Mouse (Mus musculus): ENCODE measurements around the gene Nod1. TPM values are rescaled to one million over a fixed set of nuclear protein-coding genes. Genes with fewer than 3 reads are reported as not detected.

Gene Nod1
- 0.03 TPM in 2 replicates for polyA plus RNA-seq (2012)

DNA sequence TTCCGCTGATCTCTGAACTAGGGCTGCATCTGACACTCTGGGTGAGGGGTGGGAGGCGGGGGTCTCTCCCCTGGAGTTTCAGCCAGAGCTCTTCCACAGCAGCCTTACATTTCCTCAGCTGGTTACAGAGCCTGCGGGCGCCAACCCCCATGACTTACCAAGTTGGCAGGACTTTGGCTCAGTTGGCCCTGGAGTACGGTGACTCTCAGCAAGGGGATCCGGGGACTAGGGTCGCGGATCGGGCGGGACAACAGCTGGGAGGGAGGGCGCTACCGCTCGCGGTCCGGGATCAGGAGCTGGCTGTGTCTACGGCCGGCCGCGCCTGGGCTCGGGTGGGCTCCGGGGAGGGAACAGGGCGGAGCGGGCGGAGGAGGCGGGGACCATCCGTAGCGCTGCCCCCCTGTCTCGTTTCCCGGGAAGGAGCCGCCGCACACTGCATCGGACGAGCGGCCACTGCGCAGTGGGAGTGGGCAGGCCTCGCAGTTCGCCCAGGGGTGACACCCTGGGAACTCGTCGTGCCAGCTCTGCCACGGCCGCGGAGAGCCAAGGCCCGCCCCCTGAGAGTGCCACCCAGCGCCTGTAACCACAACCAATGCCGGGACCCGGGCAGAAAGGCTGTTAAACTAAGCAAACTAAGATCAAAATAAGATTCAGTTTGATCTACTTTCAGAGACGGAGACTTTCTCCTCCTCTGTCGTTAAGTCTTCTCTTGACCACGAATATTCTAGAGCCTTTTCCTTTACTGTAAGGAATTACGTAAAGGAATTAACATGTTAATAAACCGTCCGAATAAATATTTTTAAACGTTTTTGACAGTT lies at the start of gene Nod1:
Gene Nod1, minus strand, starts transcription at position 502 of the 818 bp plus-strand sequence.
- H3K9me3 ChIP-seq (ENCODE audit: control insufficient read depth, low read length) = no peaks in the 10 kb centered on the region
- H3K4me3 ChIP-seq (replicated peaks) = peak within 1 kb of the TSS; percentile 62
- no peaks in the 10 kb centered on the region for H3K36me3 ChIP-seq (ENCODE audit: control insufficient read depth)
- H3K4me1 ChIP-seq (ENCODE audit: control insufficient read depth) = peaks cover 10% of the 10 kb centered on the region
- no peak for TF ChIP-seq GATA1 (IDR thresholded peaks at IDR 0.05; ENCODE audit: low read length)
- TF ChIP-seq TAL1 (IDR thresholded peaks at IDR 0.05; ENCODE audit: low read length) = no peak
- H3K27me3 ChIP-seq (ENCODE audit: control insufficient read depth) = peaks cover 39% of the 10 kb centered on the region

GRCm38 (mm10) chr6:55021806-55022205 lies 49.4 kb upstream of the Nod1 start:
- H3K4me3 ChIP-seq (replicated peaks) = no peak overlapping the region
- peaks cover 3% of the 10 kb centered on the region for H3K4me1 ChIP-seq (ENCODE audit: control insufficient read depth)
- no peaks in the 10 kb centered on the region for H3K9me3 ChIP-seq (ENCODE audit: control insufficient read depth, low read length)
- H3K27me3 ChIP-seq (ENCODE audit: control insufficient read depth) = peaks cover 4% of the 10 kb centered on the region
- no peaks in the 10 kb centered on the region for H3K36me3 ChIP-seq (ENCODE audit: control insufficient read depth)
- TF ChIP-seq GATA1 (IDR thresholded peaks at IDR 0.05; ENCODE audit: low read length) = no peak
- no peak for TF ChIP-seq TAL1 (IDR thresholded peaks at IDR 0.05; ENCODE audit: low read length)

DNA sequence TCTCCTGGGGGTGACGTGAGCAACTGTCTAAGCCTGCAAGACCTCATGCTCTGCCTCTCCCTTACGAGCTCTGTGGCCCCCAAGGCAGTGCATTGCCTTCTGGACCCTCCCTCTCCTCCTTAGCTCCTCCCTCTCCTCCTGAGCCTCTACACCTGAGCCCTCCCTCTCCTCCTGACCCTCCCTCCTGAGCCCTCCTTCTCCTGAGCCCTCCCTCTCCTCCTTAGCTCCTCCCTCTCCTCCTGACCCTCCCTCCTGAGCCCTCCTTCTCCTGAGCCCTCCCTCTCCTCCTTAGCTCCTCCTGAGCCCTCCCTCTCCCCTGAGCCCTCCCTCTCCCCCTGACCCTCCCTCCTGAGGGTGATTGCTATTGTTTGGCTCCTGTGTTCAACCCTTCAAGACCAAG lies 46.0 kb upstream of the Nod1 start:
- no peak overlapping the region for H3K4me3 ChIP-seq (replicated peaks)

DNA sequence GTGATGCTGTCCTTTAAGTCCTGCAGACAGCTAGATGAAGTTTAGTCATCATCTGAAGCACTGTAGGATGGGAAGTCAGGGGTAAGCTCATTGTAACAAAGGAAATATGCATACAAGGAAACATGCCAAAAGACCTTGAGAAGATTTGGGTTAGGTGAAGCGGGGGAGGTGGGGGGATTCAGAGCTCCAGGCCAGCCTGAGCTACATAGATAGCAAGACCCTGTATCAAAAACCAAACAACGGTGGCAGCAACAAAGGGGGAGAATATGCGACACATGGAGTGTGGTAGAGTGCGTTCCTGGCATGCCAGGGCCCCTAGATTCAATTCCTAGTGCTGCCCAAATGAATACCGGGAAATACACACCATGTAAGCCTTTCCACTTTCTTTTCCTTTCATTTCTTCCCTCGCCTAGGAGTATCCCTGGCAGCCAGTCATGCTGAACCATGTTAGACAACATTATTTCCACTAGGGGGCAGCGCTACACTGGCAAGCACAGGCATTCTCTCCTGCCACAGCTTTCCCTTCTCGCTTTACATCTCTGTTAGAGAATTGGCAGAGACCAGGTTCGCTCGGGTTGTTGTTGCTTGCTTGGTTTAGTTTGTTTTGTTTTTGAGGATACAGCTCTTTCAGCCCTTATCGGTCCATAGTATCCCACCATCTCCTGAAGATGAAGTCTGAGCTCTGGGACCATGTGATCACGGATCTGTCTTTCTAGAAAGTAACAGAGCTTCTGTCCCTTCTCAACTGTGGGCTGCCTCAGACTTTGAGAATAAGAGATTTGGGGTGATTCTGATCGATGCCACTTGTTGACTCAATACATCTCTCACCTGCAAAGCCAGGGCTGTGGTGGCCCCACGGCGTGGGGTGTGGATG lies 44.5 kb upstream of the Nod1 start:
- peaks cover 4% of the 10 kb centered on the region for H3K27me3 ChIP-seq (ENCODE audit: control insufficient read depth)
- TF ChIP-seq TAL1 (IDR thresholded peaks at IDR 0.05; ENCODE audit: low read length) (no peak), GATA1 (IDR thresholded peaks at IDR 0.05; ENCODE audit: low read length) (no peak)
- H3K36me3 ChIP-seq (ENCODE audit: control insufficient read depth) = no peaks in the 10 kb centered on the region
- no peak overlapping the region for H3K4me3 ChIP-seq (replicated peaks)
- peaks cover 3% of the 10 kb centered on the region for H3K4me1 ChIP-seq (ENCODE audit: control insufficient read depth)
- H3K9me3 ChIP-seq (ENCODE audit: control insufficient read depth, low read length) = no peaks in the 10 kb centered on the region

More for the DNA sequence above, 46.0 kb upstream of the Nod1 start:
- Histone ChIP-seq H3K9me3 (ENCODE audit: control insufficient read depth, low read length) (no peaks in the 10 kb centered on the region), H3K36me3 (ENCODE audit: control insufficient read depth) (no peaks in the 10 kb centered on the region), H3K27me3 (ENCODE audit: control insufficient read depth) (peaks cover 4% of the 10 kb centered on the region), H3K4me1 (ENCODE audit: control insufficient read depth) (peaks cover 3% of the 10 kb centered on the region)
- TF ChIP-seq GATA1 (IDR thresholded peaks at IDR 0.05; ENCODE audit: low read length) (no peak), TAL1 (IDR thresholded peaks at IDR 0.05; ENCODE audit: low read length) (no peak)

GRCm38 (mm10) chr6:55016236-55016635 lies 43.8 kb upstream of the Nod1 start:
- no peaks in the 10 kb centered on the region for H3K36me3 ChIP-seq (ENCODE audit: control insufficient read depth)
- no peaks in the 10 kb centered on the region for H3K9me3 ChIP-seq (ENCODE audit: control insufficient read depth, low read length)
- no peaks in the 10 kb centered on the region; the same call in 1 of the 2 replicates for H3K4me1 ChIP-seq (ENCODE audit: control insufficient read depth)
- no peak overlapping the region for H3K4me3 ChIP-seq (replicated peaks)
- peaks cover 4% of the 10 kb centered on the region for H3K27me3 ChIP-seq (ENCODE audit: control insufficient read depth)
- no peak for TF ChIP-seq TAL1 (IDR thresholded peaks at IDR 0.05; ENCODE audit: low read length)
- TF ChIP-seq GATA1 (IDR thresholded peaks at IDR 0.05; ENCODE audit: low read length) = no peak

DNA sequence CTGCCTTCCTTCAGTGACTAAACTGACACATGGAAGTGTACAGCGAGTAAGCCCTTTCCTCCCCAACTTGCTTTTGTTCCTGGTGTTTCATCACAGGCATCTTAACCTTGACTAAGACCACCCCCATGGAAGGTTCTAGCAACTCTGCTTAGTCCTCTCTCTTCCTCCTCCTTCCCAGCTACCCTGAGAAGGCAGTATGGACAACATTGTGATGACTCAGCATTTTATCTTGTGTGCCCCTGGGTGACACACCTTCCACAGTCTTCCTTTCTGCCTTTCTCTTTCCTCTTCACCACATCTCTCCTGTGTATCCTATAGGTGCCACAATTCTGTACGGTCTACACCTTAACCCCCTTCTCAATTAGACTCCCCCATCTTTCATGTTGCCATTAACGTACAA lies 41.8 kb upstream of the Nod1 start:
- Histone ChIP-seq H3K27me3 (ENCODE audit: control insufficient read depth) (peaks cover 7% of the 10 kb centered on the region), H3K36me3 (ENCODE audit: control insufficient read depth) (no peaks in the 10 kb centered on the region), H3K9me3 (ENCODE audit: control insufficient read depth, low read length) (no peaks in the 10 kb centered on the region), H3K4me3 (replicated peaks) (no peak overlapping the region), H3K4me1 (ENCODE audit: control insufficient read depth) (no peaks in the 10 kb centered on the region; the same call in 1 of the 2 replicates)
- TF ChIP-seq GATA1 (IDR thresholded peaks at IDR 0.05; ENCODE audit: low read length) = no peak
- TF ChIP-seq TAL1 (IDR thresholded peaks at IDR 0.05; ENCODE audit: low read length) = no peak

DNA sequence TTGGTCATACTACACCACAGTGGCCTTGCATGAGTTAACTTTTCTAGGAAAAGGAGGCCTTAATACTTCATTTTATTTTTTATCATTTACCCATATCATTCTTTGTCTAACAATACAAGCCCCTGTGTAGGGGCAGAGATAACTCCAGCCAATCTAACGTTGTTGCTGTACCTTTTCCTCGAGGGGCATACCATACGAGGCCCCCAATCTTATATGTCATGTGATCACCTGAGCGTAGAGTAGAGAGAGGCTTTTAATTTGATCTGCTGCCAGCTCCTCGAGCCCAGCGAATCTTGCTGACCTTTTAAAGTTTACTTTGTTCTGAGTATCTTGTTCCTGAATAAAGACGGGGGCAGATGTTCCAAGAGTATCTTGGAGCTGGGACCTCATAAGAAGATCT lies 40.1 kb upstream of the Nod1 start:
- Histone ChIP-seq H3K4me1 (ENCODE audit: control insufficient read depth) (no peaks in the 10 kb centered on the region; the same call in 1 of the 2 replicates), H3K27me3 (ENCODE audit: control insufficient read depth) (peaks cover 10% of the 10 kb centered on the region), H3K4me3 (replicated peaks) (no peak overlapping the region), H3K9me3 (ENCODE audit: control insufficient read depth, low read length) (no peaks in the 10 kb centered on the region), H3K36me3 (ENCODE audit: control insufficient read depth) (no peaks in the 10 kb centered on the region)
- TF ChIP-seq TAL1 (IDR thresholded peaks at IDR 0.05; ENCODE audit: low read length) (no peak), GATA1 (IDR thresholded peaks at IDR 0.05; ENCODE audit: low read length) (no peak)

- Histone ChIP-seq H3K27me3 (ENCODE audit: control insufficient read depth) (peaks cover 10% of the 10 kb centered on the region), H3K4me3 (replicated peaks) (no peak overlapping the region), H3K9me3 (ENCODE audit: control insufficient read depth, low read length) (no peaks in the 10 kb centered on the region)
These were observed 38.1 kb upstream of the Nod1 start for GRCm38 (mm10) chr6:55010330-55011091.

More at GRCm38 (mm10) chr6:55010330-55011091, 38.1 kb upstream of the Nod1 start:
- Histone ChIP-seq H3K36me3 (ENCODE audit: control insufficient read depth) (no peaks in the 10 kb centered on the region), H3K4me1 (ENCODE audit: control insufficient read depth) (no peaks in the 10 kb centered on the region)
- TF ChIP-seq TAL1 (IDR thresholded peaks at IDR 0.05; ENCODE audit: low read length) (no peak), GATA1 (IDR thresholded peaks at IDR 0.05; ENCODE audit: low read length) (peak; percentile 65)
